Mouse (Mus musculus): ENCODE results near the gene Lrrc17. TPM values are rescaled to one million over a fixed set of nuclear protein-coding genes. Genes with fewer than 3 reads are reported as not detected.
A peak's percentile ranks its signal among the peaks of the same experiment; 100 is the strongest.

Lrrc17 gene
- polyA plus RNA-seq, 1 experiment from 2014 or later: 0.81 TPM

GRCm38 (mm10) chr5:21565392-21566065 lies 22.2 kb downstream of the Lrrc17 start:
- H3K4me3 ChIP-seq (ENCODE audit: low read depth, low read length): no peak overlapping the region
- no peak overlapping the region for H3K27ac ChIP-seq (ENCODE audit: low read depth)
- H3K4me1 ChIP-seq (ENCODE audit: insufficient read depth): no peaks in the 10 kb centered on the region
- DNase-seq (no peak), ATAC-seq (no peak)
- no peak overlapping the region for H3K9ac ChIP-seq (replicated peaks)
- TF ChIP-seq EP300 (IDR thresholded peaks at IDR 0.05; ENCODE audit: low read depth): no peak
- TF ChIP-seq CTCF (IDR thresholded peaks at IDR 0.05; ENCODE audit: low read depth): no peak
- H3K36me3 ChIP-seq (replicated peaks; ENCODE audit: insufficient read depth, low read length): no peaks in the 10 kb centered on the region
- no peak overlapping the region for H3K4me2 ChIP-seq (ENCODE audit: low read depth, low read length)
- H3K9me3 ChIP-seq (ENCODE audit: low read length): no peaks in the 10 kb centered on the region
- 86% methylated on average over 9 of the region's 9 CpGs for WGBS (ENCODE audit: insufficient replicate concordance)
- H3K27me3 ChIP-seq (ENCODE audit: insufficient read depth, low read length): no peaks in the 10 kb centered on the region

GRCm38 (mm10) chr5:21567784-21568183 lies 24.4 kb downstream of the Lrrc17 start:
- H3K9ac ChIP-seq (replicated peaks): no peak overlapping the region
- no peaks in the 10 kb centered on the region for H3K4me1 ChIP-seq (ENCODE audit: insufficient read depth)
- H3K27ac ChIP-seq (ENCODE audit: low read depth): no peak overlapping the region
- TF ChIP-seq CTCF (IDR thresholded peaks at IDR 0.05; ENCODE audit: low read depth): no peak
- no peak for TF ChIP-seq EP300 (IDR thresholded peaks at IDR 0.05; ENCODE audit: low read depth)
- no peaks in the 10 kb centered on the region for H3K9me3 ChIP-seq (ENCODE audit: low read length)
- no peak overlapping the region for H3K4me2 ChIP-seq (ENCODE audit: low read depth, low read length)
- WGBS (ENCODE audit: insufficient replicate concordance): 62% methylated on average over 1 of the region's 1 CpGs
- no peaks in the 10 kb centered on the region for H3K27me3 ChIP-seq (ENCODE audit: insufficient read depth, low read length)
- DNase-seq: no peak
- ATAC-seq: no peak
- no peak overlapping the region for H3K4me3 ChIP-seq (ENCODE audit: low read depth, low read length)
- H3K36me3 ChIP-seq (replicated peaks; ENCODE audit: insufficient read depth, low read length): no peaks in the 10 kb centered on the region

GRCm38 (mm10) chr5:21572764-21573416 lies 29.5 kb downstream of the Lrrc17 start:
- H3K4me2 ChIP-seq (ENCODE audit: low read depth, low read length): no peak overlapping the region
- TF ChIP-seq EP300 (IDR thresholded peaks at IDR 0.05; ENCODE audit: low read depth) (no peak), CTCF (IDR thresholded peaks at IDR 0.05; ENCODE audit: low read depth) (no peak)
- no peak for ATAC-seq
- no peak overlapping the region for H3K4me3 ChIP-seq (ENCODE audit: low read depth, low read length)
- H3K9me3 ChIP-seq (ENCODE audit: low read length): no peaks in the 10 kb centered on the region
- no peak overlapping the region for H3K27ac ChIP-seq (ENCODE audit: low read depth)
- H3K36me3 ChIP-seq (replicated peaks; ENCODE audit: insufficient read depth, low read length): no peaks in the 10 kb centered on the region
- DNase-seq: no peak
- no peaks in the 10 kb centered on the region for H3K27me3 ChIP-seq (ENCODE audit: insufficient read depth, low read length)
- WGBS (ENCODE audit: insufficient replicate concordance): 59% methylated on average over 3 of the region's 3 CpGs
- no peak overlapping the region for H3K9ac ChIP-seq (replicated peaks)
- no peaks in the 10 kb centered on the region for H3K4me1 ChIP-seq (ENCODE audit: insufficient read depth)

GRCm38 (mm10) chr5:21574386-21575209 lies 31.2 kb downstream of the Lrrc17 start:
- TF ChIP-seq EP300 (IDR thresholded peaks at IDR 0.05; ENCODE audit: low read depth): peak; percentile 58; the same call in 1 of the 2 replicates
- no peak for TF ChIP-seq CTCF (IDR thresholded peaks at IDR 0.05; ENCODE audit: low read depth)
- H3K27me3 ChIP-seq (ENCODE audit: insufficient read depth, low read length): no peaks in the 10 kb centered on the region
- H3K4me1 ChIP-seq (ENCODE audit: insufficient read depth): no peaks in the 10 kb centered on the region
- no peaks in the 10 kb centered on the region for H3K9me3 ChIP-seq (ENCODE audit: low read length)
- 64% methylated on average over 21 of the region's 21 CpGs for WGBS (ENCODE audit: insufficient replicate concordance)
- H3K4me2 ChIP-seq (ENCODE audit: low read depth, low read length): peak overlapping the region; percentile 23; the same call in 1 of the 2 replicates
- H3K27ac ChIP-seq (ENCODE audit: low read depth): 0 out of 2 replicates have a peak overlapping the region, but pooled peaks have one; percentile 52
- no peak for DNase-seq
- H3K36me3 ChIP-seq (replicated peaks; ENCODE audit: insufficient read depth, low read length): no peaks in the 10 kb centered on the region
- H3K9ac ChIP-seq (replicated peaks): no peak overlapping the region
- H3K4me3 ChIP-seq (ENCODE audit: low read depth, low read length): no peak overlapping the region
- ATAC-seq: peak; percentile 89

- no peaks in the 10 kb centered on the region for H3K27me3 ChIP-seq (ENCODE audit: insufficient read depth, low read length)
- H3K4me1 ChIP-seq (ENCODE audit: insufficient read depth): no peaks in the 10 kb centered on the region
- H3K4me3 ChIP-seq (ENCODE audit: low read depth, low read length): no peak overlapping the region
- WGBS (ENCODE audit: insufficient replicate concordance): 76% methylated on average over 13 of the region's 13 CpGs
- H3K9ac ChIP-seq (replicated peaks): no peak overlapping the region
- no peaks in the 10 kb centered on the region for H3K9me3 ChIP-seq (ENCODE audit: low read length)
- peak overlapping the region; percentile 23; the same call in 1 of the 2 replicates for H3K4me2 ChIP-seq (ENCODE audit: low read depth, low read length)
- no peaks in the 10 kb centered on the region for H3K36me3 ChIP-seq (replicated peaks; ENCODE audit: insufficient read depth, low read length)
- TF ChIP-seq EP300 (IDR thresholded peaks at IDR 0.05; ENCODE audit: low read depth) (no peak), CTCF (IDR thresholded peaks at IDR 0.05; ENCODE audit: low read depth) (no peak)
- H3K27ac ChIP-seq (ENCODE audit: low read depth): no peak overlapping the region
- DNase-seq (no peak), ATAC-seq (peak; percentile 32; the same call in 1 of the 2 replicates)
Observed at GRCm38 (mm10) chr5:21575210-21575550, 31.8 kb downstream of the Lrrc17 start.

- TF ChIP-seq CTCF (IDR thresholded peaks at IDR 0.05; ENCODE audit: low read depth) (no peak), EP300 (IDR thresholded peaks at IDR 0.05; ENCODE audit: low read depth) (no peak)
- no peaks in the 10 kb centered on the region for H3K36me3 ChIP-seq (replicated peaks; ENCODE audit: insufficient read depth, low read length)
- ATAC-seq (no peak), DNase-seq (no peak)
- no peaks in the 10 kb centered on the region for H3K9me3 ChIP-seq (ENCODE audit: low read length)
- no peak overlapping the region for H3K27ac ChIP-seq (ENCODE audit: low read depth)
- no peaks in the 10 kb centered on the region for H3K27me3 ChIP-seq (ENCODE audit: insufficient read depth, low read length)
- WGBS (ENCODE audit: insufficient replicate concordance): 78% methylated on average over 3 of the region's 3 CpGs
- no peak overlapping the region for H3K9ac ChIP-seq (replicated peaks)
- H3K4me3 ChIP-seq (ENCODE audit: low read depth, low read length): no peak overlapping the region
- H3K4me2 ChIP-seq (ENCODE audit: low read depth, low read length): no peak overlapping the region
- H3K4me1 ChIP-seq (ENCODE audit: insufficient read depth): no peaks in the 10 kb centered on the region
Observed at GRCm38 (mm10) chr5:21578136-21578535, 34.8 kb downstream of the Lrrc17 start.

Data from liver, postnatal 0 days (tissue).